Mouse (Mus musculus) brain, embryonic 14.5 days (tissue): ENCODE results near the gene Cnih2.

Experiments used
- CTCF ChIP-seq: fragments of 200-500 bp; IDR thresholded peaks from 2 replicates; pipeline ENCODE4 v1.5.1; 2012; ENCODE audit warnings: inconsistent platforms, mild to moderate bottlenecking, moderate library complexity, borderline replicate concordance; ENCODE audit not compliant: insufficient read depth, insufficient read length; ENCODE audit errors: extremely low read depth
- POLR2A ChIP-seq: fragments of 200-500 bp; IDR thresholded peaks from 2 replicates; pipeline ENCODE4 v1.6.1; 2012; ENCODE audit warnings: mild to moderate bottlenecking, inconsistent platforms, borderline replicate concordance; ENCODE audit not compliant: poor library complexity, insufficient read depth, insufficient read length, severe bottlenecking; ENCODE audit errors: extremely low read depth

DNA sequence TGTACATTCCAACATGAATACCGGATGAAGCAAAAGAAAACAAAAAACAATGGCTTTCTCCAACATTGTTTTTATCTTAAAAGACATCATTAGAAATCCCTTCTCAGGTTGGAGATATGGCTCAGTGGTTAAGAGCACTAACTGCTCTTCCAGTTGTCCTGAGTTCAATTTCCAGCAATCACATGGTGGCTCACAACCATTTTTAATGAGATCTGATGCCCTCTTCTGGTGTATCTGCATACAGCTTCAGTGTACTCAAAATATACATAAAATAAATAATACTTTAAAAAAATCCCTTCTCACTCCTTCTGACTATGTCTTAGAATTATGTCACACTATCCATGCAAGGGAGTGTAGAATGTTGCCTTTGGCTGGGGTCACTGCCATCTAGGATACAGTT is 19.0 kb downstream of the Cnih2 start:
- TF ChIP-seq POLR2A (no peak), CTCF (no peak)
